Mouse (Mus musculus) mature B cell (primary cell): ENCODE data around the gene Defb18.
"Not testable (repeated sequence)": the region's sequence is repeated elsewhere in the genome, so short reads cannot be mapped to it uniquely, and the experiment has no call there.

ENCODE experiments used
- in situ Hi-C: fragments of 300-500 bp; cut with MboI; formaldehyde crosslinking; loops from 2 replicates; pipeline ENCODE4 v1.14.3; 2019

Defb18 gene

GRCm38 (mm10) chr1:18237343-18237742 lies at the start of gene Defb18:
Gene Defb18, minus strand, starts transcription at chr1:18237443.
- in situ Hi-C loops: no loop called here

GRCm38 (mm10) chr1:18271095-18271494 lies 33.9 kb upstream of the Defb18 start:
- in situ Hi-C loops: no loop called here

- in situ Hi-C loops: no loop called here
These were observed 31.6 kb upstream of the Defb18 start for GRCm38 (mm10) chr1:18268845-18269244.

- in situ Hi-C loops: no loop called here
These were observed 27.8 kb upstream of the Defb18 start, which contains the start of gene Defb41 for GRCm38 (mm10) chr1:18265038-18265437. Gene Defb41, minus strand, starts transcription at chr1:18265138.

GRCm38 (mm10) chr1:18245801-18246580 lies 8.7 kb upstream of the Defb18 start:
- in situ Hi-C loops: not testable (repeated sequence)

GRCm38 (mm10) chr1:18223385-18223945 lies 13.8 kb downstream of the Defb18 start:
- in situ Hi-C loops: no loop called here

GRCm38 (mm10) chr1:18191719-18192118 lies 45.5 kb downstream of the Defb18 start:
- in situ Hi-C loops: no loop called here

GRCm38 (mm10) chr1:18190714-18191712 lies 46.2 kb downstream of the Defb18 start:
- in situ Hi-C loops: no loop called here
